Mouse (Mus musculus) testis, adult 2 months (tissue): ENCODE data around the gene Sfn.

Source experiments
- CTCF ChIP-seq: fragments of 200-500 bp; IDR thresholded peaks from 2 replicates; pipeline ENCODE4 v1.5.1; 2012; ENCODE audit warnings: low read depth, mild to moderate bottlenecking, inconsistent platforms, low read length, moderate library complexity; ENCODE audit not compliant: control insufficient read depth, insufficient read depth, insufficient replicate concordance
- POLR2A ChIP-seq: fragments of 200-500 bp; IDR thresholded peaks from 2 replicates; pipeline ENCODE4 v1.6.1; 2012; ENCODE audit warnings: low read depth, mild to moderate bottlenecking, inconsistent platforms, low read length, moderate library complexity; ENCODE audit not compliant: control insufficient read depth

GRCm38 (mm10) chr4:133557041-133557717 is 44.8 kb downstream of the Sfn start:
- TF ChIP-seq POLR2A (no peak), CTCF (no peak)
